In genomic region chr19:6124898-6125297, GRCm38 (mm10) we compare ENCODE assay signal across 22 mouse cellular contexts. TPM values are rescaled to one million over a fixed set of nuclear protein-coding genes. Genes with fewer than 3 reads are reported as not detected.
"Had no signal": no experiment of that assay in that cellular context is flagged by ENCODE, and none has a peak within 500 bp of the region (broad histone marks: within the 10 kb centered on the region; RNA-seq: fewer than 3 reads in every experiment).

No protein-coding gene starts in this region.

- H3K27ac ChIP-seq: lung, embryonic 15.5 days; macrophage; midbrain, embryonic 12.5 days; neural tube, embryonic 13.5 days; neural tube, embryonic 15.5 days had no signal

- H3K36me3 ChIP-seq: lung, embryonic 15.5 days; midbrain, embryonic 12.5 days had no signal

- H3K4me3 ChIP-seq: lung, embryonic 15.5 days; megakaryocyte, embryonic 14.5 days; midbrain, embryonic 12.5 days; myocyte; neural tube, embryonic 13.5 days; neural tube, embryonic 15.5 days had no signal

- H3K9me3 ChIP-seq: lung, embryonic 15.5 days; megakaryocyte, embryonic 14.5 days; midbrain, embryonic 12.5 days; neural tube, embryonic 13.5 days; neural tube, embryonic 15.5 days had no signal

- H3K4me2 ChIP-seq: lung, embryonic 15.5 days; midbrain, embryonic 12.5 days; neural tube, embryonic 13.5 days; neural tube, embryonic 15.5 days had no signal

- H3K27me3 ChIP-seq: lung, embryonic 15.5 days; megakaryocyte, embryonic 14.5 days; midbrain, embryonic 12.5 days; neural tube, embryonic 13.5 days; neural tube, embryonic 15.5 days had no signal

- H3K9ac ChIP-seq: lung, embryonic 15.5 days; midbrain, embryonic 12.5 days; neural tube, embryonic 13.5 days; neural tube, embryonic 15.5 days had no signal

- DNase-seq: lung, adult 2 months; lung, postnatal 14 days; lung, postnatal 36 days; midbrain, embryonic 14.5 days; retina, postnatal 1 day; right cerebral cortex, adult 18-20 months; right cerebral cortex, postnatal 25 days; right cerebral cortex, postnatal 4 days; spleen, adult 18-20 months; thymus, adult 18-20 months; thymus, postnatal 14 days; thymus, postnatal 36 days had no signal

- ATAC-seq: lung, postnatal 0 days had no signal

RNA-seq across cellular contexts. Expression of gene Batf2, which starts 15.9 kb away (rescaled TPM):
- total RNA-seq: midbrain, postnatal 0 days had no signal
- polyA plus RNA-seq: midbrain, embryonic 12.5 days; midbrain, postnatal 0 days; neural tube, embryonic 11.5 days; neural tube, embryonic 13.5 days; neural tube, embryonic 15.5 days had no signal

RNA-seq across cellular contexts. Expression of gene Naaladl1, which starts 19.3 kb away (rescaled TPM):
- polyA plus RNA-seq: lung, postnatal 0 days; macrophage had no signal
